Mouse (Mus musculus): ENCODE measurements around the gene Cldn14.

GRCm38 (mm10) chr16:93917712-93918678, 90.6 kb downstream of the Cldn14 start:
- no peak for TF ChIP-seq CTCF (IDR thresholded peaks at IDR 0.05; ENCODE audit: control insufficient read depth, insufficient read depth, insufficient read length)
- no peak for TF ChIP-seq MYOG (IDR thresholded peaks at IDR 0.05; ENCODE audit: control insufficient read depth, extremely low read depth, insufficient read length)
- TF ChIP-seq USF1 (IDR thresholded peaks at IDR 0.05; ENCODE audit: low read depth) = no peak
- TF ChIP-seq CEBPB (IDR thresholded peaks at IDR 0.05; ENCODE audit: low read depth) = no peak
- TF ChIP-seq MAX (IDR thresholded peaks at IDR 0.05) = no peak
- no peak for TF ChIP-seq FOSL1 (IDR thresholded peaks at IDR 0.05; ENCODE audit: insufficient read depth, low read length, poor library complexity, severe bottlenecking)
- TF ChIP-seq MYOD1 (IDR thresholded peaks at IDR 0.05; ENCODE audit: control insufficient read depth, insufficient read length, low read depth) = no peak

Data from C2C12 (cell line).